Mouse (Mus musculus) stomach, postnatal 0 days (tissue): ENCODE measurements around the gene Pparg.

Source experiments
- CTCF ChIP-seq: IDR thresholded peaks from 2 replicates; pipeline ENCODE4 v1.5.1; 2016; ENCODE audit warnings: antibody characterized with exemption, low read depth, mild to moderate bottlenecking, moderate library complexity
- EP300 ChIP-seq: optimal IDR thresholded peaks from 2 replicates; pipeline ENCODE3; 2016; ENCODE audit warnings: antibody characterized with exemption

GRCm38 (mm10) chr6:115462743-115463337 is 102.1 kb downstream of the Pparg start:
- no peak for TF ChIP-seq EP300
- TF ChIP-seq CTCF: no peak
